Mouse (Mus musculus): Measurements from ENCODE around the gene Qdpr. TPM values are rescaled to one million over a fixed set of nuclear protein-coding genes. Genes with fewer than 3 reads are reported as not detected.
"Not testable (repeated sequence)": the region's sequence is repeated elsewhere in the genome, so short reads cannot be mapped to it uniquely, and the experiment has no call there.

The Qdpr gene
- polyA plus RNA-seq, 1 experiment from 2014 or later: 91.3 TPM

DNA sequence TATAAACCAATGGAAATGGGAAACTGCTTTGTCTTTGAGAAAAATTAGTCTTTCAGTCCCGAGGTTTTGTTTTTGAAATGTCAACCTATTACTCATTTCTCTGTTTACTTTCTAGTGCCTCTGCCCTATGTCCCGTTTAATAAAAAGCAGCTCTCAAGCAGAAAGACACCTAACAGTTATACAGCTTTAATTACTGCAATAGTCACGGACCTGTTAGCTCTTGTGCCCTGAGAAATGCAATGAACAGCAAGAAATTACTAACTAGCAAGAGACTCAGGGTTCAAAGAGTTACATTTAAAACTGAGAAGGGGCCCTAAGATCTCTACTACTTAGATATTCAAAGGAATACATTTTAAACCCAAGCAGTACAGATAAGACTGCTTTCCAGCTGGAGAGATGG is 8.3 kb downstream of the Qdpr start:
- ATAC-seq: no peak
- WGBS: 85% methylated on average over 3 of the region's 3 CpGs
- Histone ChIP-seq H3K4me1 (ENCODE audit: control insufficient read depth, insufficient read depth, low read length) (no peaks in the 10 kb centered on the region), H3K4me3 (ENCODE audit: low read depth, low read length) (no peak overlapping the region), H3K4me2 (ENCODE audit: low read length) (no peak overlapping the region), H3K9me3 (replicated peaks; ENCODE audit: control insufficient read depth, low read length) (no peaks in the 10 kb centered on the region), H3K27me3 (replicated peaks; ENCODE audit: control insufficient read depth, insufficient read depth, low read length) (no peaks in the 10 kb centered on the region), H3K27ac (ENCODE audit: low read depth, low read length) (no peak overlapping the region), H3K36me3 (ENCODE audit: control insufficient read depth, insufficient read depth, low read length) (peaks cover 8% of the 10 kb centered on the region; the same call in 1 of the 2 replicates), H3K9ac (ENCODE audit: low read length) (no peak overlapping the region)
- DNase-seq (ENCODE audit: low spot score): no peak

DNA sequence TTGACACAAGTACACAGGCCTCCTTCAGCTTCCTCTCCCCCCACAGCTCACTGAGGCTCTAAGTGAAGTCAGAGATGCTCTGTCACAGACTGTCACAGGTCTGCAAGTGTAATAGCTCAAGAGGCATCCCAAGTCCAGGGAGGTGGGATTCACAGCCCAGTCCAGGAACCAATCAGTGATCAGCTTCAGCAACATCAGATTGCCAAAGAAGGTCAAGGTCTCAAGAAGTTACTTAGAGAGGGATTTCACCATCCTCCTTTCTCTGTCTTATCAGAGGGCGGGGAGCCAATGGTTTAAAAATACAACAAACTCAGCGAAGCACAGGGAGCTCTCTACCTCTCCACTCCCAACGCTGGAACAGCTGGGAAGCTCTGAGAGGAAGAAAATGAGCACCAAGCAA is 8.9 kb downstream of the Qdpr start:
- H3K9ac ChIP-seq (ENCODE audit: low read length): no peak overlapping the region
- 87% methylated on average over 3 of the region's 3 CpGs for WGBS
- no peaks in the 10 kb centered on the region for H3K4me1 ChIP-seq (ENCODE audit: control insufficient read depth, insufficient read depth, low read length)
- no peak for DNase-seq (ENCODE audit: low spot score)
- no peak for ATAC-seq
- no peak overlapping the region for H3K4me3 ChIP-seq (ENCODE audit: low read depth, low read length)
- peaks cover 12% of the 10 kb centered on the region for H3K36me3 ChIP-seq (ENCODE audit: control insufficient read depth, insufficient read depth, low read length)
- no peak overlapping the region for H3K4me2 ChIP-seq (ENCODE audit: low read length)
- H3K9me3 ChIP-seq (replicated peaks; ENCODE audit: control insufficient read depth, low read length): no peaks in the 10 kb centered on the region
- no peaks in the 10 kb centered on the region for H3K27me3 ChIP-seq (replicated peaks; ENCODE audit: control insufficient read depth, insufficient read depth, low read length)
- no peak overlapping the region for H3K27ac ChIP-seq (ENCODE audit: low read depth, low read length)

- no peak for DNase-seq (ENCODE audit: low spot score)
- no peak overlapping the region for H3K27ac ChIP-seq (ENCODE audit: low read depth, low read length)
Measured at GRCm38 (mm10) chr5:45438301-45438700, 11.7 kb downstream of the Qdpr start.

GRCm38 (mm10) chr5:45437826-45438225 is 12.2 kb downstream of the Qdpr start:
- no peak overlapping the region for H3K4me3 ChIP-seq (ENCODE audit: low read depth, low read length)
- H3K27ac ChIP-seq (ENCODE audit: low read depth, low read length): no peak overlapping the region
- no peaks in the 10 kb centered on the region for H3K27me3 ChIP-seq (replicated peaks; ENCODE audit: control insufficient read depth, insufficient read depth, low read length)
- no peak overlapping the region for H3K9ac ChIP-seq (ENCODE audit: low read length)
- 87% methylated on average over 4 of the region's 4 CpGs for WGBS
- ATAC-seq (no peak), DNase-seq (ENCODE audit: low spot score) (no peak)
- peaks cover 18% of the 10 kb centered on the region for H3K36me3 ChIP-seq (ENCODE audit: control insufficient read depth, insufficient read depth, low read length)
- no peak overlapping the region for H3K4me2 ChIP-seq (ENCODE audit: low read length)
- no peaks in the 10 kb centered on the region for H3K9me3 ChIP-seq (replicated peaks; ENCODE audit: control insufficient read depth, low read length)
- H3K4me1 ChIP-seq (ENCODE audit: control insufficient read depth, insufficient read depth, low read length): no peaks in the 10 kb centered on the region

More at GRCm38 (mm10) chr5:45438301-45438700, 11.7 kb downstream of the Qdpr start:
- WGBS: 94% methylated on average over 8 of the region's 8 CpGs
- Histone ChIP-seq H3K9ac (ENCODE audit: low read length) (no peak overlapping the region), H3K4me1 (ENCODE audit: control insufficient read depth, insufficient read depth, low read length) (no peaks in the 10 kb centered on the region), H3K4me3 (ENCODE audit: low read depth, low read length) (no peak overlapping the region), H3K36me3 (ENCODE audit: control insufficient read depth, insufficient read depth, low read length) (peaks cover 18% of the 10 kb centered on the region), H3K9me3 (replicated peaks; ENCODE audit: control insufficient read depth, low read length) (no peaks in the 10 kb centered on the region), H3K4me2 (ENCODE audit: low read length) (no peak overlapping the region), H3K27me3 (replicated peaks; ENCODE audit: control insufficient read depth, insufficient read depth, low read length) (no peaks in the 10 kb centered on the region)
- ATAC-seq: no peak

GRCm38 (mm10) chr5:45435967-45436950 is 13.8 kb downstream of the Qdpr start:
- no peaks in the 10 kb centered on the region for H3K9me3 ChIP-seq (replicated peaks; ENCODE audit: control insufficient read depth, low read length)
- WGBS: 92% methylated on average over 14 of the region's 14 CpGs
- ATAC-seq: no peak

GRCm38 (mm10) chr5:45427891-45428290 is 22.1 kb downstream of the Qdpr start:
- Histone ChIP-seq H3K4me2 (ENCODE audit: low read length) (no peak overlapping the region), H3K36me3 (ENCODE audit: control insufficient read depth, insufficient read depth, low read length) (no peaks in the 10 kb centered on the region), H3K4me1 (ENCODE audit: control insufficient read depth, insufficient read depth, low read length) (no peaks in the 10 kb centered on the region), H3K9ac (ENCODE audit: low read length) (no peak overlapping the region), H3K9me3 (replicated peaks; ENCODE audit: control insufficient read depth, low read length) (no peaks in the 10 kb centered on the region), H3K27ac (ENCODE audit: low read depth, low read length) (no peak overlapping the region), H3K27me3 (replicated peaks; ENCODE audit: control insufficient read depth, insufficient read depth, low read length) (no peaks in the 10 kb centered on the region), H3K4me3 (ENCODE audit: low read depth, low read length) (no peak overlapping the region)
- 94% methylated on average over 7 of the region's 7 CpGs for WGBS
- ATAC-seq (no peak), DNase-seq (ENCODE audit: low spot score) (no peak)

More at GRCm38 (mm10) chr5:45435967-45436950, 13.8 kb downstream of the Qdpr start:
- H3K4me3 ChIP-seq (ENCODE audit: low read depth, low read length): no peak overlapping the region
- H3K9ac ChIP-seq (ENCODE audit: low read length): no peak overlapping the region
- H3K4me2 ChIP-seq (ENCODE audit: low read length): no peak overlapping the region
- DNase-seq (ENCODE audit: low spot score): no peak
- H3K27me3 ChIP-seq (replicated peaks; ENCODE audit: control insufficient read depth, insufficient read depth, low read length): no peaks in the 10 kb centered on the region
- no peak overlapping the region for H3K27ac ChIP-seq (ENCODE audit: low read depth, low read length)
- peaks cover 18% of the 10 kb centered on the region for H3K36me3 ChIP-seq (ENCODE audit: control insufficient read depth, insufficient read depth, low read length)
- H3K4me1 ChIP-seq (ENCODE audit: control insufficient read depth, insufficient read depth, low read length): no peaks in the 10 kb centered on the region

DNA sequence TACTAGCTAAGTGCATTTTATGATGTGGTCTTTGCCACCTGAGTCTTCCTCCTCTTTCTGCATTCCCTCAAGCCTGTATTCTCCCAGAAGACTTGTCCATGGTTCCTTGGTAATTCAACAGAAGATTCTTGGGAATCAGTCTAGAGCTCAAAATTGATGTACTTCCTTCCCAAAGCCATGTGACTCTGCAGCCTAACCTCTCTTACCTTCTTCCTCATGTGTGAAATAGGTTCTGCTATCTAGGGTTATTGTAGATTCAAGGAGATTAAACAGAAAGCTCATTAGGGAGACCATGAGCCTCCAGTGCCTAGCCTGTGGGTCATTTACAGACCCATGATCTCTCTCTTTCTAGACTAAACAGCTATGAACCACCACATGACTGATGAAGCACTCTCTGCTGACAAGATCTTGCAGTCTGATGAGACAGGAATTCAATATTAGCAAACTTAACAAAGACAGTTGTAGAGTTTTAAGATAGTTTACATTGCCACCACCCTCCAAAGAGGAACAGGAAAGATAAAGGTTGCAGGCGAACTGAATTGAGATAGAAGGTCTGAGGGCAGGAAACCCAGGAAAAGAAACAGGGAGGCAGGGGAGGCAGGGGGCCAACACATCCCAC is 23.5 kb downstream of the Qdpr start:
- ATAC-seq: no peak
- Histone ChIP-seq H3K9me3 (replicated peaks; ENCODE audit: control insufficient read depth, low read length) (no peaks in the 10 kb centered on the region), H3K4me2 (ENCODE audit: low read length) (no peak overlapping the region), H3K4me3 (ENCODE audit: low read depth, low read length) (no peak overlapping the region), H3K4me1 (ENCODE audit: control insufficient read depth, insufficient read depth, low read length) (no peaks in the 10 kb centered on the region), H3K27me3 (replicated peaks; ENCODE audit: control insufficient read depth, insufficient read depth, low read length) (no peaks in the 10 kb centered on the region), H3K9ac (ENCODE audit: low read length) (no peak overlapping the region), H3K27ac (ENCODE audit: low read depth, low read length) (no peak overlapping the region), H3K36me3 (ENCODE audit: control insufficient read depth, insufficient read depth, low read length) (no peaks in the 10 kb centered on the region)
- DNase-seq (ENCODE audit: low spot score): no peak
- WGBS: 77% methylated on average over 1 of the region's 1 CpGs

DNA sequence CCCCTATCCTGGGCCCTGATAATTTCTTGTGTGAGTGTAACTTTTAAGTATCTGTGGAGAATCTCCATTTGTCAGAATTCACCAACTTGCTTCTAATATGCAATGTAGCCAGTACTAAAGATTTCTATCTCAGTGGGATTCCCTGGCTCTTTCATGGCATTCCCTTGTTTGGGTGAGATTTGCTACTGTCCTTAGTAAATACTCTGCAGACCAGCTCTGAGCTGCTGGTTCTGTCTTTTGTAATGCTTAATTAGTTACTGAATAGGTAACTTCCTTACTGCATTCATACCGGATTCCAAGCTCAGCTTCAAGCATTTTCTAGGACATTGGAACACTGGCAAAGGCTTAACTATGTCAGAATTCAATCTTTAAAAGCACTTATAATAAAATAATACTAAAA is 24.3 kb downstream of the Qdpr start:
- not testable (repeated sequence) for H3K4me3 ChIP-seq (ENCODE audit: low read depth, low read length); H3K4me1 ChIP-seq (ENCODE audit: control insufficient read depth, insufficient read depth, low read length); H3K36me3 ChIP-seq (ENCODE audit: control insufficient read depth, insufficient read depth, low read length); ATAC-seq; H3K27ac ChIP-seq (ENCODE audit: low read depth, low read length); DNase-seq (ENCODE audit: low spot score); H3K27me3 ChIP-seq (replicated peaks; ENCODE audit: control insufficient read depth, insufficient read depth, low read length); H3K4me2 ChIP-seq (ENCODE audit: low read length); H3K9ac ChIP-seq (ENCODE audit: low read length); H3K9me3 ChIP-seq (replicated peaks; ENCODE audit: control insufficient read depth, low read length)
- WGBS: 24% methylated on average over 1 of the region's 1 CpGs

Data from forebrain, embryonic 14.5 days (tissue).